Mouse (Mus musculus): Measurements from ENCODE around the gene Tmigd3.
"Not testable (repeated sequence)": the region's sequence is repeated elsewhere in the genome, so short reads cannot be mapped to it uniquely, and the experiment has no call there.

The Tmigd3 gene

DNA sequence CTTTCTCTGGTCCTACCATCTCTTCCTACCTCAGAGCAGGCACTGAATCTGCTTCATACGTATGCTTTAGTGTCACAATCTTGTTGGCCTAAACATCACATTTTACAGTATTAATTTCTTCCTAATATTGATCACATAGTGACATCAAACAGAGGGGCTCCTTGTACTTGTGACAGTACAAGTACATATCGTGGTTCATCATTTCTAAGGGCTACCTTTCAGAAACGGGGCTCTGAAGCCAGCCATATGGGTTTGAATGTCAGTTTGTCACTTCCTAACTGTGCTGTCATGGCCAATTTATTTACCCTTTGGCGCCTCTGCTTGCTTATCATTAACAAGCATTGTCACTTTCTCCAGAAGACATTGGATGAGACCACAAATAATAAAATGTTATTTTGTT lies 30.8 kb downstream of the Tmigd3 start:
- DNase-seq (ENCODE audit: low spot score in 2 of 2): no peak

DNA sequence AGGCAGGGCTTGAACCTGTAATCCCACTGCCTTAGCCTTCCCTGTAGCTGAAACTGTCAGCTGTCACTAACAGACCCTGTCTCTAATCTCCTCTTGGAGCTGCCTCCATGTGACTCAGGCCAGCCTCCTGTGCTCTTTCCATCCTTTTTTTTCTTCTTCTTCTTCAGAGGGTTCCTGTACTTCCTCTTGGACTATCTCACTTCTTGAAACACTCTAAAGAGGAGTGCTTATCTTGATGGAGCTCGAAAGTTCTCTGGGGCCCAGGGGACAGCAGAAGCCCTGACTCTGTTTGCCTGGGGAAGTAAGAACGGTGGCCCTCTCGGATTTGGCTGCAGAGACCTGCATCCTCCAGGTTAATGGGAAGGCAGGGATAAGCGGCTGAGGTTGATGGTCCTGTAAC lies 33.5 kb downstream of the Tmigd3 start:
- DNase-seq (ENCODE audit: low spot score in 2 of 2): no peak

GRCm38 (mm10) chr3:105904721-105905120 lies 34.0 kb downstream of the Tmigd3 start:
- DNase-seq (ENCODE audit: low spot score in 2 of 2): no peak

GRCm38 (mm10) chr3:105907956-105908655 lies 37.4 kb downstream of the Tmigd3 start:
- DNase-seq (ENCODE audit: low spot score in 2 of 2): no peak

DNA sequence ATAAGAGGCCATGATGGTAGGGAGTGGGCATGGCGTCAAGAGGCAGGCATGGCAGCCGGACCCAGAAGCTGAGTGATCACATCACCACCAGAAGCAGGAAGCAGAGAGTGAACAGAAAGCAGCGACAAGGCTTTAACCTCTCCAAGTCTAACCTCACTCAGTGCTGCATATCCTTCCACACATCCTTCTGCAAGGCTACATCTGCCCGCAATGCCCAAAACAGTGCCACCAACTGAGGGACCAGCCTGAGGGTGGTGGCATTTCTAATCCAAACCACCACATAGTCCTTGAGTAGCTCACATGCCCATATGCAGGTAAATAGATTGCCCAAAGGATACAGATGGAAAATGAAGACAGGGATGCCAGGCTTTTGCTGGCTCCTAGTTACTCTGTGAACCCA lies 38.3 kb downstream of the Tmigd3 start:
- DNase-seq (ENCODE audit: low spot score in 2 of 2): no peak

GRCm38 (mm10) chr3:105910519-105911190 lies 40.0 kb downstream of the Tmigd3 start:
- no peak for DNase-seq (ENCODE audit: low spot score in 2 of 2)

- DNase-seq (ENCODE audit: low spot score in 2 of 2): no peak
Measured at GRCm38 (mm10) chr3:105912097-105912880, 41.6 kb downstream of the Tmigd3 start.

DNA sequence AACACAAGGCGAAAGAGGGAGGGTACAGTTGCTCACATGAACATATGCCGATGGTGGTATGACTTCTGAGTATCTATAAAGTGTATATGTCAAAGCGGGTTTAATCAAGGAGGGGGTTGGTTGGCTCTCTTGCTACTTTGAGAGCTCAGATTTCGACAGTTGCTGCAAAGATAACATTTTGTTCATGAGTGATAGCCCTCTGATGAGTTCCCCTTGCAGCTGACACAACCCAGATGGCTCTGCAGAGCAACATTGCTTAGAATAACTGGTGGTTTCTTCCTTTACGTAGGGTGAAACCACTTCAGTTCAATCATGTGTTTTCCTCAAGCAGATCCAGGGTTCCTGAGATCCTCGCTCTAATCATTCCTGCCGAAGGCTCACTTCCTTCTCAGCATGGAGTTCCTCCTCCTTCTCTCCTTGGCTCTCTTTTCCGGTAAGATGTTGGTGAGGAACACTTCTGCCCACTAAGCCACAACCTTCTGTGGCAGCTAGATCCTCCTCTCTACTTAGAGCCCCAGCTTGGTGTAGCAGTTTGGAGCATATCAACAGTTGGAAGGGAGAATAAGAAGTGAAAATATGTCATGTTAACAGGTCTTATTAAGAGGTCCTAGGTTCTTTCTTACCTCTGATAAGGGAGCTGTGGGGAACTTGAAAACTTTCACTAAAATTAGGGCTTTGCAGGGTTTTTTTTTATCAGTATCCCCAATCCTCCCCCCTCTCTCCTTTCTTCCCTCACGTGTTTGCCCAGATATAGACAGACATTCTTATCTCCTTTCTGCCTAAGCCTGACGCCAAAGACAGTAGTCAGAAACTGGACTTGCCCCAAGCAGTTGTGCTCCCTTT lies 43.4 kb downstream of the Tmigd3 start:
- DNase-seq (ENCODE audit: low spot score in 2 of 2): no peak

- DNase-seq (ENCODE audit: low spot score in 2 of 2): no peak
Measured at GRCm38 (mm10) chr3:105915281-105915680, 44.6 kb downstream of the Tmigd3 start.

- not testable (repeated sequence) for DNase-seq (ENCODE audit: low spot score in 2 of 2)
Measured at GRCm38 (mm10) chr3:105916455-105916854, 45.8 kb downstream of the Tmigd3 start.

GRCm38 (mm10) chr3:105917656-105918354 lies 47.1 kb downstream of the Tmigd3 start:
- no peak for DNase-seq (ENCODE audit: low spot score in 2 of 2)

- no peak for DNase-seq (ENCODE audit: low spot score in 2 of 2)
Measured at GRCm38 (mm10) chr3:105918355-105918745, 47.6 kb downstream of the Tmigd3 start.

GRCm38 (mm10) chr3:105920743-105921142 lies 50.0 kb downstream of the Tmigd3 start:
- DNase-seq (ENCODE audit: low spot score in 2 of 2): not testable (repeated sequence)

GRCm38 (mm10) chr3:105921959-105922358 lies 51.3 kb downstream of the Tmigd3 start:
- DNase-seq (ENCODE audit: low spot score in 2 of 2): no peak

GRCm38 (mm10) chr3:105924616-105925015 lies 53.9 kb downstream of the Tmigd3 start:
- DNase-seq (ENCODE audit: low spot score in 2 of 2): no peak

GRCm38 (mm10) chr3:105927561-105928194 lies 57.0 kb downstream of the Tmigd3 start:
- DNase-seq (ENCODE audit: low spot score in 2 of 2): no peak

DNA sequence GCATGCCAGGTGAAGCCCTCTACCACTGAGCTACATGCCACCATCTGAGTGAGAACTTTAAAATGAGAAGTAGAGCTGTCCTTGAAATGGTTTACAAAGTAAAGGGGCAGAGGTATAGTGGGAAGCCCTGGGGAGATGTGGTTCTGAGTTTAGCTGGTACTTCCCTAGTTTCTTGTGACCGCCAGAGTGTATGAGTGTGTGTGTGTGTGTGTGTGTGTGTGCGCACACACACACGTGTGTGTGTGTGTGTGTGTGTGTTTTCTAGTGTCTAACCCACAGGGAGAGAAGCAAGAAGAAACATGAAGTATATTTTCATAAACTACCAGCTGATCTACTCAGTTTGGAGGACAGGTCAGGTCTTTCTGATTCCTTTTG lies 57.5 kb downstream of the Tmigd3 start:
- no peak for DNase-seq (ENCODE audit: low spot score in 2 of 2)

DNA sequence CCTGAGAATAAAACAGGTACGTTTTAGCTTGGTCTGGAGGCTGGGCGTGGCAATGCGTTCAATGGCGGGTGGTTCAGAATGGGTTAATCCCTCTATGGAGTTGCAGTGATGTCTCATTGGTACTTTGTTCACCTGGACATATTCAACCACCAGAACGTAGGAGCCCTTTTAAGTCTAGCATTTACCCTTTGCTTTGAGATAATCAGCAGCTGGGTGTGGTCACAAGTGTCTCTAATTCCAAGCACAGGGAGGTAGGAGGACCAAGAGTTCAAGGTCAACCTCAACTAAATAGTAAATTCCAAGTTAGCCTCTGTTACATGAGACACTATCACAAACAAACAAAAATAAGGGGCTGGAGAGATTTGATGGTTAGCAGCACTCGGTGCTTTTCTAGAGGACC lies 58.1 kb downstream of the Tmigd3 start:
- DNase-seq (ENCODE audit: low spot score in 2 of 2): no peak

GRCm38 (mm10) chr3:105929821-105930220 lies 59.1 kb downstream of the Tmigd3 start:
- DNase-seq (ENCODE audit: low spot score in 2 of 2): no peak

GRCm38 (mm10) chr3:105931095-105931494 lies 60.4 kb downstream of the Tmigd3 start:
- DNase-seq (ENCODE audit: low spot score in 2 of 2): no peak

Data from cerebellum, postnatal 4 days (tissue).